Mouse (Mus musculus) cerebellum, adult (tissue): Measurements from ENCODE around the gene Pno1.
"Not testable (repeated sequence)": the region's sequence is repeated elsewhere in the genome, so short reads cannot be mapped to it uniquely, and the experiment has no call there.

Experiments
- ATAC-seq: cut with Nextera tagmentation; 2 replicates; pipeline ENCODE4 v1.9.2; 2017; ENCODE audit warnings: mild to moderate bottlenecking, moderate library complexity, mixed read lengths; ENCODE audit not compliant: insufficient number of reproducible peaks, low FRiP score, low TSS enrichment

Gene Pno1

GRCm38 (mm10) chr11:17211258-17212140 lies at the start of gene Pno1:
Pno1 (minus strand) TSS chr11:17211568.
- peak; percentile 97 for ATAC-seq

- ATAC-seq = no peak
These were observed 46.5 kb upstream of the Pno1 start for GRCm38 (mm10) chr11:17257861-17258260.

GRCm38 (mm10) chr11:17257443-17257842 lies 46.1 kb upstream of the Pno1 start, which contains the start of gene C1d:
C1d (plus strand) TSS chr11:17257579.
- ATAC-seq = peak; percentile 94

- ATAC-seq = 0 out of 2 replicates have a peak, but pooled peaks have one; percentile 27
These were observed 45.5 kb upstream of the Pno1 start for GRCm38 (mm10) chr11:17256813-17257365.

- ATAC-seq = no peak
These were observed 37.3 kb upstream of the Pno1 start for GRCm38 (mm10) chr11:17248715-17249114.

- ATAC-seq = not testable (repeated sequence)
These were observed 27.2 kb upstream of the Pno1 start for GRCm38 (mm10) chr11:17238598-17238997.

- no peak for ATAC-seq
These were observed 25.2 kb upstream of the Pno1 start for GRCm38 (mm10) chr11:17236449-17237037.

- no peak for ATAC-seq
These were observed 21.4 kb upstream of the Pno1 start for GRCm38 (mm10) chr11:17232792-17233191.

GRCm38 (mm10) chr11:17221126-17221525 lies 9.8 kb upstream of the Pno1 start:
- no peak for ATAC-seq

- no peak for ATAC-seq
These were observed 4.1 kb upstream of the Pno1 start for GRCm38 (mm10) chr11:17215475-17215874.

GRCm38 (mm10) chr11:17212903-17213509 lies 1.6 kb upstream of the Pno1 start:
- no peak for ATAC-seq

- ATAC-seq = no peak
These were observed 750 bp upstream of the Pno1 start for GRCm38 (mm10) chr11:17212141-17212495.

- no peak for ATAC-seq
These were observed 8.9 kb downstream of the Pno1 start for GRCm38 (mm10) chr11:17202481-17202880.

GRCm38 (mm10) chr11:17200936-17201335 lies 10.4 kb downstream of the Pno1 start:
- ATAC-seq = no peak

GRCm38 (mm10) chr11:17199840-17200501 lies 11.4 kb downstream of the Pno1 start:
- no peak for ATAC-seq

GRCm38 (mm10) chr11:17199170-17199569 lies 12.2 kb downstream of the Pno1 start:
- ATAC-seq = no peak

GRCm38 (mm10) chr11:17192151-17192844 lies 19.1 kb downstream of the Pno1 start:
- no peak for ATAC-seq

- no peak for ATAC-seq
These were observed 22.6 kb downstream of the Pno1 start for GRCm38 (mm10) chr11:17188786-17189185.

- no peak for ATAC-seq
These were observed 23.7 kb downstream of the Pno1 start for GRCm38 (mm10) chr11:17187649-17188048.

- no peak for ATAC-seq
These were observed 28.2 kb downstream of the Pno1 start for GRCm38 (mm10) chr11:17183165-17183564.
